Mouse (Mus musculus) kidney, embryonic 16.5 days (tissue): ENCODE data around the gene Gdf3. TPM values are rescaled to one million over a fixed set of nuclear protein-coding genes. Genes with fewer than 3 reads are reported as not detected.
"Not testable (repeated sequence)": the region's sequence is repeated elsewhere in the genome, so short reads cannot be mapped to it uniquely, and the experiment has no call there.

Source experiments
- ATAC-seq: fragments of 200-750 bp; cut with Nextera tagmentation; 2 replicates; pipeline ENCODE4 v1.8.0; 2017; ENCODE audit warnings: moderate TSS enrichment; ENCODE audit not compliant: low FRiP score, low TSS enrichment
- H3K27ac ChIP-seq: fragments of 300-500 bp; sonication (generic); 2 replicates; pipeline ENCODE4 v1.5.1; 2014; ENCODE audit warnings: low read length
- H3K27me3 ChIP-seq: fragments of 300-500 bp; sonication (generic); 2 replicates; pipeline ENCODE4 v1.6.1; 2014; ENCODE audit warnings: low read length, control low read depth, mixed read lengths; ENCODE audit not compliant: insufficient read depth
- H3K36me3 ChIP-seq: fragments of 300-500 bp; sonication (generic); 2 replicates; pipeline ENCODE4 v1.6.1; 2014; ENCODE audit warnings: low read length, control low read depth, mixed read lengths; ENCODE audit not compliant: insufficient read depth
- H3K4me1 ChIP-seq: fragments of 300-500 bp; sonication (generic); 2 replicates; pipeline ENCODE4 v1.6.1; 2014; ENCODE audit warnings: low read length, control low read depth, mixed read lengths; ENCODE audit not compliant: insufficient read depth
- H3K4me2 ChIP-seq: fragments of 300-500 bp; sonication (generic); replicated peaks from 2 replicates; pipeline ENCODE4 v1.6.1; 2014; ENCODE audit warnings: low read depth, low read length
- H3K4me3 ChIP-seq: fragments of 300-500 bp; sonication (generic); 2 replicates; pipeline ENCODE4 v1.5.1; 2014; ENCODE audit warnings: mild to moderate bottlenecking, low read length
- H3K9ac ChIP-seq: fragments of 300-500 bp; sonication (generic); replicated peaks from 2 replicates; pipeline ENCODE4 v1.6.1; 2014; ENCODE audit warnings: low read length
- H3K9me3 ChIP-seq: fragments of 300-500 bp; sonication (generic); 2 replicates; pipeline ENCODE4 v1.6.1; 2016; ENCODE audit warnings: low read length, control low read depth
- WGBS: fragments of 180-500 bp; shearing (Covaris S2); extraction: QIAGEN DNeasy Blood & Tissue Kit; methylation state at CpG from one replicate; pipeline ENCODE4 v1.1.7; 2014; 5-methylcytosine and 5-hydroxymethylcytosine counted together
- polyA plus RNA-seq: library from polyadenylated mRNA; unstranded; fragments of >200 nt; fragmentation: Nextera tagmentation; extraction: Ambion mirVana; gene quantifications from 2 replicates; pipeline ENCODE4 v1.2.1, GENCODE M21; 2015

The Gdf3 gene
- polyA plus RNA-seq, 1 experiment from 2014 or later = not detected

DNA sequence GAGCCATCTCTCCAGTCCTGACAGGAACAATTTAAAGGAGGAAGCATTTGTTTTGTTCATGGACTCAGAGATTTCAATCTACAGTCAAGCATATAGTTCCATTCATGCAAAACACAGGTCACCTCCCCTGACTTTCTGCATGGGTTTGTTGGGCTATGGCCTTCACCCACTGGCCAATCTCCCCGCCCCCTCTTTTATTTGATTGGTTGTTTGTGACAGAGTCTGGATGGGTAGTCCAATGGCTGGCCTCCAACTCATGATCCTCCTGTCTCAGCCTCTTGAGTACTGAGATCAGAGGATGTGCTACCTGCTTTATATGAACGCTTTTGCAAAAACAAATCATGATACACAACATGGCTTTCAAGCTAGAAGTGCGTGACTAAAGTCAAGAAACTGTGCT is 32.9 kb downstream of the Gdf3 start:
- H3K27ac ChIP-seq = no peak overlapping the region
- no peaks in the 10 kb centered on the region for H3K36me3 ChIP-seq
- H3K9ac ChIP-seq = no peak overlapping the region
- H3K4me2 ChIP-seq = no peak overlapping the region
- H3K27me3 ChIP-seq = no peaks in the 10 kb centered on the region
- ATAC-seq = no peak
- WGBS = 89% methylated on average over 3 of the region's 3 CpGs
- H3K4me1 ChIP-seq = no peaks in the 10 kb centered on the region
- no peaks in the 10 kb centered on the region for H3K9me3 ChIP-seq
- no peak overlapping the region for H3K4me3 ChIP-seq

DNA sequence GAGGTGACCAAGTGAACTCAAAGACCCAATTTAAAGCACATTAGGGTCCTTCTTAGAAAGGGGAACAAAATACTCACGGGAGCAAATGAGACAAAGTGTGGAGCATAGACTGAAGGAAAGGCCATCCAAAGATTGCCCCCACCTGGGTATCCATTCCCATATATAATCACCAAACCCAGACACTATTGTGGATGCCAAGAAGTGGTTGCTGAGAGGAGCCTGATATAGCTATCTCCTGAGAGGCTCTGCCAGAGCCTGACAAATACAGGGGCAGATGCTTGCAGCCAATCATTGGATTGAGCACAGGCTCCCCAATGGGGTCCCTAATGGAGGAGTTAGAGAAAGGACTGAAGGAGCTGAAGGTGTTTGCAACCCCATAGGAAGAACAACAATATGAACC is 34.9 kb downstream of the Gdf3 start:
- H3K4me2 ChIP-seq, H3K4me3 ChIP-seq, H3K9me3 ChIP-seq, H3K4me1 ChIP-seq, H3K9ac ChIP-seq, H3K27me3 ChIP-seq, H3K36me3 ChIP-seq, H3K27ac ChIP-seq, ATAC-seq: not testable (repeated sequence)
- WGBS = 83% methylated on average over 1 of the region's 1 CpGs

GRCm38 (mm10) chr6:122571617-122571959 is 38.3 kb downstream of the Gdf3 start:
- Histone ChIP-seq H3K9ac (no peak overlapping the region), H3K4me2 (no peak overlapping the region), H3K9me3 (no peaks in the 10 kb centered on the region), H3K27ac (no peak overlapping the region), H3K4me1 (no peaks in the 10 kb centered on the region), H3K4me3 (no peak overlapping the region), H3K27me3 (no peaks in the 10 kb centered on the region), H3K36me3 (no peaks in the 10 kb centered on the region)
- 80% methylated on average over 3 of the region's 3 CpGs for WGBS
- ATAC-seq = no peak

DNA sequence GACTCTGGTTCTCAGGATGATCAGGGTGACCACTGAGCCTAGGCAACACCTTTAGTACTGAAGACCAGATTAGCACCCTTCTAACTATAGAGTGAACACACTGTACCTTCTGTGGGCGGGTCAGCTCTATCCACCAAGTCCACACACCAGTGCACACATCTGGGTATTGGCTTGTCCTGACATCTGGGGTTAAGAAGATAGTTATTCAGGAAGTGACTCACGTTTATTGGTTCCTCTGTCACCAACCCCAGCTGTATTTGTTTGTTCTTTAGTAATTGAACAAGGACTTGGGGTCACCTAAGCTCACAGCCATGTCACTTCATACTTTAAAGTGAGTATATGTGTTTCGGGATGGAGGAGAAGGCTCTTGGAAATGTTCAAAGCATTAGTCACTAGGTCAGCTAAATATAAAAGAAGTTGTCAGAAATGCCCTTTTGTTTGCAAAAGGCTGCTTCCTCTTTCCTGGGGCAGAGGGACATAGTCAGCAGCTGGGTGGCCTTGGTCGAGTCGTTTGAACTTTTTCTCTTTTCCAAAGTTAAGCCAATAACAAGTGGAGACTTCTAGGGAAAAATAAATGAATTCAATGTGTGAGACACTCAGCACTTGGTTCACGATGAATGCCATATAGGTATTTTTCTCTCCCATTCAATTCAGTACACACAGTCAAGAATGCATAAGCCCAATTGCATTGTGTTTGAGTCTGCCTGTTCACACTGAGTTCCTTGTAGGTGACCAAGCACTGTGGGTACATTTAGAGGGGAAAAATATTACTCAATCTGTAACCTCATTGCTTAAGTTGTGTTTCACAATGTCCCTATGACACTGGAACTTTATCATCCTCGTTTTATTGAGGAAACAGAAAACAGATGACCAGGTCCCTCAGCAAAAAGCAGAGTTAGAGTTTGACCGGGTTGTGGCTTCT is 38.9 kb downstream of the Gdf3 start:
- H3K9me3 ChIP-seq = no peaks in the 10 kb centered on the region
- H3K4me1 ChIP-seq = no peaks in the 10 kb centered on the region
- no peak overlapping the region for H3K27ac ChIP-seq
- H3K27me3 ChIP-seq = no peaks in the 10 kb centered on the region
- no peak overlapping the region for H3K4me2 ChIP-seq
- H3K36me3 ChIP-seq = no peaks in the 10 kb centered on the region
- 49% methylated on average over 8 of the region's 8 CpGs for WGBS
- no peak for ATAC-seq
- no peak overlapping the region for H3K9ac ChIP-seq
- H3K4me3 ChIP-seq = no peak overlapping the region

DNA sequence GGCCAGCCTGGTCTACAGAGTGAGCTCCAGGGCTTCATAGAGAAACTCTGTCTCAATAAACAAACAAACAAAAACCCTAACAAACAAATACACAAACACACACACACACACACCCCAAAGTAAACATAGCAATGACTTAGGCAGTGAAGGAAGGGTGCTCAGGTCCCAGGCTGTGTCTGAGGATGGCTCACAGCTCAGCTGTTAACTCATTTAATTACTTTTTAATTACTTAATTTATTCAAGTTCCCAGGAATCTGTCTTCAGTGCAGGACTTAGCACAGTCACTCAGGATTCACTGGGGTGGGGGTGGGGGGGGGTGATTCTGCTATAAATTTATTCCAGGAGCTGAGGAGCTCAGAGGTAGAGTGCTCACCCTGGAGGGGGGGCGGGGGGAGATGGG is 40.1 kb downstream of the Gdf3 start:
- no peaks in the 10 kb centered on the region for H3K4me1 ChIP-seq
- no peaks in the 10 kb centered on the region for H3K9me3 ChIP-seq
- H3K27me3 ChIP-seq = no peaks in the 10 kb centered on the region
- no peak for ATAC-seq
- no peak overlapping the region for H3K27ac ChIP-seq
- no peak overlapping the region for H3K4me2 ChIP-seq
- WGBS = 20% methylated on average over 1 of the region's 1 CpGs
- H3K9ac ChIP-seq = no peak overlapping the region
- no peaks in the 10 kb centered on the region for H3K36me3 ChIP-seq
- no peak overlapping the region for H3K4me3 ChIP-seq

DNA sequence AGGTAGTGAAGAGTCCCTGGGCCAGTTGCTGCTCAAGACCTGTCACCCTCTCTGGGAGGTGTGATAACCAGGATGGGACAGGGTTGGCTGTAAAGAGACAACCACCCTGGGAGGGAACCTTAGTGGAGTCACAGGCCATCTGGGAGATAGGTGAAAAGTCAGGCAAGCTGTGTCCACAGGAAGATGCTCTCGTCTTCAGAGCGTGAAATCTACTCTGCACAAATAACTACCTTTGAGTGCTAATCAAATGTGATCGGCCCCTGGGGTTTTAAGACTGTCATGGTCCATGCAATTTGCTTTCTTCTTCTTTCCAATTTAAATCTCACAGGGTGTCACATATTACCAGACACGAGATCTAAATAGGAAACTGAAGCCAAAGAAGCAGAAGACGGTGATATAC is 40.8 kb downstream of the Gdf3 start:
- Histone ChIP-seq H3K9ac (no peak overlapping the region), H3K4me3 (no peak overlapping the region), H3K4me2 (no peak overlapping the region), H3K9me3 (no peaks in the 10 kb centered on the region), H3K36me3 (no peaks in the 10 kb centered on the region), H3K4me1 (no peaks in the 10 kb centered on the region), H3K27me3 (no peaks in the 10 kb centered on the region), H3K27ac (no peak overlapping the region)
- ATAC-seq = no peak
- WGBS = 71% methylated on average over 5 of the region's 5 CpGs

DNA sequence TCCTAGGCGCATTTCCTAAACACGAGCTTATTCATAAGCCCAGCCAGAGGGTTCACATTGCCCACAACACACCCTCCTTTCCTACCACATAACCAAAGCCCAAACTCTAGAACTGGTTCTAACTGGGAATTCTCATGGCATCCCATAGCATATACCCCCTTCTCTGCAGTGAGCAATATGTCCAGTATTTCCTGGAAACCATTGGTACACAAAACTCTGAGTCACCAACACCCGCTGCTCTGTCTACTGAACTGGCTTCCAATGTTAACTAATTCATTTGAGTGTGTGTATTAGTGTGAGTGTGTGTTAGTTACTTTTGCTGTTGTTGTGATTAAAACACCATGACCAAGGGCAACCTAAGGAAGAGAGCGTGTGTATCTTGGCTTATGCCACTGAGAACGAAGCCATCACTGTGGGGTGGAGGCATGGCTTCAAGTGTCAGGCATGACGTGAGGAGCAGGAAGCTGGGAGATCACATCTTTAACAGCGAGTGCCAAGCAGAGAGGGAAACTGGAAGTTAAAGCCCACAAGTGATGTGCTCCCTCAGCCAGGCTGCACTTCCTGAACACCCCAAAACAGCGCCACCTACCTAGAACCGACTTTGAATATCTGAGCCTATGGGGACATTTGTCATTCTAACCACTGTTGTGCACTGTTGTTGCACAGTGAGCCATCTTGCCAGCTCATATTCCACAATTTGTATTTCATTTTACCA is 44.7 kb downstream of the Gdf3 start:
- Histone ChIP-seq H3K4me1 (no peaks in the 10 kb centered on the region), H3K36me3 (no peaks in the 10 kb centered on the region), H3K9ac (no peak overlapping the region), H3K27me3 (peaks cover 3% of the 10 kb centered on the region; the same call in 1 of the 2 replicates), H3K4me2 (no peak overlapping the region), H3K9me3 (no peaks in the 10 kb centered on the region), H3K27ac (no peak overlapping the region), H3K4me3 (no peak overlapping the region)
- no peak for ATAC-seq
- 89% methylated on average over 9 of the region's 9 CpGs for WGBS

DNA sequence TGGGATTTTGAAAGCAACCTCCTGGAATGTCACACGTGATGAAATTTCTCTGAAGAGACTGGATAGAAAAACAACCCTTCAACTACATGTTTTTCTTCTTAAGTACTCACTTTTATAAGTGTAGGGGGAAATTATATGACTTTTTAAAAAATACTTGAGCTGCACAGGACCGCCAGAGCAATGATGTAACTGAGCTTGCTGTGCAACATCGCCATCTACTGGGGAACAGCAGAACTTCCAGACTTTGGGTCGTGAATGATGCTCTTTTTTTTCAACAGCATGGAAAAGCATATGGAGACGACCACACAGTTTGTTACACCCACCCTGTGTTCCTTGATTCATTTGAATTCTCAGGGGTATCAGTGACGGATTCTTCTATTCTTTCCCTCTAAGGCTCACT is 47.4 kb downstream of the Gdf3 start:
- 5% methylated on average over 6 of the region's 6 CpGs for WGBS

GRCm38 (mm10) chr6:122561005-122561404 is 48.9 kb downstream of the Gdf3 start:
- ATAC-seq = 0 out of 2 replicates have a peak, but pooled peaks have one; percentile 7
- Histone ChIP-seq H3K36me3 (no peaks in the 10 kb centered on the region), H3K27ac (no peak overlapping the region), H3K27me3 (peaks cover 6% of the 10 kb centered on the region; the same call in 1 of the 2 replicates), H3K9me3 (no peaks in the 10 kb centered on the region), H3K4me2 (no peak overlapping the region), H3K9ac (no peak overlapping the region), H3K4me1 (no peaks in the 10 kb centered on the region), H3K4me3 (no peak overlapping the region)
- 83% methylated on average over 20 of the region's 20 CpGs for WGBS

More for the DNA sequence above, 47.4 kb downstream of the Gdf3 start:
- Histone ChIP-seq H3K4me3 (no peak overlapping the region), H3K9ac (no peak overlapping the region), H3K4me1 (no peaks in the 10 kb centered on the region), H3K4me2 (no peak overlapping the region), H3K36me3 (no peaks in the 10 kb centered on the region), H3K9me3 (no peaks in the 10 kb centered on the region), H3K27ac (no peak overlapping the region), H3K27me3 (peaks cover 3% of the 10 kb centered on the region; the same call in 1 of the 2 replicates)
- no peak for ATAC-seq

- Histone ChIP-seq H3K4me1 (no peaks in the 10 kb centered on the region), H3K4me3 (peak overlapping the region; percentile 15; the same call in 1 of the 2 replicates), H3K27me3 (peaks cover 7% of the 10 kb centered on the region; the same call in 1 of the 2 replicates), H3K27ac (no peak overlapping the region), H3K9ac (no peak overlapping the region), H3K9me3 (no peaks in the 10 kb centered on the region), H3K4me2 (peak overlapping the region; percentile 37), H3K36me3 (no peaks in the 10 kb centered on the region)
- ATAC-seq = peak; percentile 32; the same call in 1 of the 2 replicates
- WGBS = 10% methylated on average over 17 of the region's 17 CpGs
Measured at GRCm38 (mm10) chr6:122560427-122560826, 49.5 kb downstream of the Gdf3 start.
